Mouse (Mus musculus): Measurements from ENCODE around the gene Grin2d.
A peak's percentile ranks its signal among the peaks of the same experiment; 100 is the strongest.

Grin2d gene

DNA sequence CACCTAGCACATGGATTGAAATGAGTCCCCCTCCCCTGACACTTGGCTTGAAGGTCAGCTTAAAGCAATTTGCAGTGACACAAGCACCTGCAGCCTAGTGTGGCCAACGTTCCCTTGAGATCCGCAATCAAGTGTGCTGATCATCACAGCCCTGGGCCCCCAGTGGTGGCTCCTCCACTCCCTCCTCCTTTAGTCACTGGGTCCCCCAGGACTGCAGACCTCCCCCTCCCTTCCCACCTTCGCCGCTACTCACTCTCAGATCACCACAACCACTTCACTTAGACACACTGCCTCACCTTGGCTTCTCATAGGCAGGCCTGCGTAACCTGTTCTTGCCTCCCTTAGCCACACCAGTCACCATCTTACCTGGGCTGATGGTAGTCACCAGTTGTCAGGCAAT is 72.2 kb downstream of the Grin2d start:
- no peak for DNase-seq

DNA sequence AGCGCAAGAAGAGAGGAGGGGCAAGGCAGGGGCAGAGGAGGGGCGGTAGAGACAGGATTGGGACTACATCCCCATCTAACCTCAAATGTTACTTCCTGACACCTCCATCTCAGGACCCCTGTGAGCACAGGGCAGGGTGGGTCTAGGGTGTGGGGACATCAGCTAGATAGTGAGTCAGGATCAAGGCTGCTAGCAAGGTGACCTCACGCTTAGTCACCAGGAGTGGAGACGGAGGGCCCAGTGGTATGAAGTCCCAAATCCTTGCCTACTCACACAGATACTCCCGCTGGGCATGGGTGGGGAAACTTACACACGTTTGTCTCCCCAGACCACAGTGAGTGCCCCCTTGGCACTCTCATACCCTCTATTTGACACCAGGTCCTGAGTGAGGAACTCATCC is 75.6 kb downstream of the Grin2d start:
- no peak for DNase-seq

DNA sequence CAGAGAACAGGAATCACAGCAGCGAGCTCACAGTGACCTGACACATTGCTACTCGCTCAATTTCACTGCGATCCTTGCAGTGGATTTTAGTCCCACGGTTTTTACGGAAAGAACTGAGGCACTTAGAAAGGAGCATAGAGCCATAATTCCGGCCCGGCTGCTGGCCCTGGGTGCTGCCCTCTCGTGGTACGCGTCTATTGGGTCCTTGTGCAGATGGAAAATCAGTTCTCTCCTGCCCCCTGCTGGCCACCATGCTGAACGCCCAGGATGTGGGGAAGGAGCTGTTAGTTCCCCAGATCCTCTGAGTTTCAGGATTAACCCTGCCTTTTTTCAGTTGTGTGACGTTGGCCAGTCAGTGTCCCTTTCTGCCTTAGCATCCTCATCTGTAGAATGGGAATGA is 76.8 kb downstream of the Grin2d start:
- DNase-seq: peak; percentile 94 to 96

DNA sequence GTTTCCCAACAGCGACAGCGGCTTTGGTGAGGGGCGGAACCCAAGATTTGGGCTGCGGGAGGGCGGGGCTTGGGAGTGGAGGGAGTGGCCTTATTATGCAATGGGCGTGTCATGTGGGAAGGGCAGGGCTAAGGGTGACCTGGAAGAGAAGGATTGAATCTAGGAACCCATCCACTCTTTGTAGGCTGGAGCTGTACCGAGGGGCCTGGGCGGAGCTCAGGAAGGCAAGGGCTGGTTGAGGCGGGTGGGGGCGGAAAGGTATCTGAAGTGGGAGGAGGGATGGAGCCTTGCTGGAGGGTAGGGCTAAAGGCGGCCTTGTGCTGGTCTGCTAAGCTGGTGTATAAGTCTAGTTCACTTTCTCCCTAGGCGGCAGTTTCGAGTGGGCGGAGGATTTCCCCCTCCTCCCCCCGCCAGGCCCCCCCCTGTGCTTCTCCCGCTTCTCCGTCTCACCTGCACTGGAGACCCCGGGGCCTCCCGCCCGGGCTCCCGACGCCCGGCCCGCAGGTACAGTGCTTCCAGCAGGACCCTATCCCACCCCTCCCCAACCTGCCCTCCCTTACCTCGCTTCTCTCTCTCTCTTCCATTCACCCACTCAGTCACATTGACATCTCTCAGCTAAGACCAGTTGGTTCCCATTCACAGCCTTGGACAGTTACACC is 77.5 kb downstream of the Grin2d start:
- no peak for DNase-seq

DNA sequence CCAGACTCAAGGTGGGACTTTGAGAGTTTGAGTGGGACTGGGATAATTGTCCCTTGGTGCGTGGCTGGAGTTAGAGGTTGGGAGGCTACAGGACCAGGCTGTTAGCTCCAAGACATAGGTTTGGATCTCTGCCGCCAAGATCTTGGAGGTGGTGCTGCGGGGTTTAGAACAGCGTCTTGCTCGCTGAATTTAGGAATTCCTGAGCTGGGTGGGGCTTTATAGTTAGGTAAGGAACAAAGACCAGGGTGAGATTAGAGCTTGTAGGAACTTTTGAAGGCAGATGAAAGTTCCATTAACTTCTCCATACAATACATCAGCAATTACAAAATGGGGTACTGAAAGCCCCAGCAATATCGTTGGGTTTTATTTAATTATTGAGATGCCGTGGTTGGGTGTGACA is 78.2 kb downstream of the Grin2d start:
- DNase-seq: no peak

DNA sequence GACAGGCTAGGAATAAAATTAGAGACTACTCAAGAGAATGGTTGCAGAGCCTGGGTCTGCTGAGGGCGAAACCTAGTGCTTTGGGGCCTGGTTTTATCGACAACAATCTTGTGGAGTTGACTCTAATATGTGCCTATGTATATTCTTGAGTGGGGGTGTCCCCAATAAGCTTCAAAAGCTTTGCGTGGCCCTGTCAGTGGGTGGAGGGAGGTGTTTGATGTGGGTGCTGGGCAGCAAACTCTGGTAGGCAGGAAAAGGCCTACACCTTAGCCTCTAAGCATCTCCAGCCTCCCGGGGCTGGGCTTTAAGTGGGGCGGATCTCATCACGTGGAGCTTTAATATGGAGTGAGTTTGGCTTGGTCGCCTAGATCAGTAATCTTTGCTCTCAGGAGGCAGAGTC is 79.2 kb downstream of the Grin2d start:
- no peak for DNase-seq

DNA sequence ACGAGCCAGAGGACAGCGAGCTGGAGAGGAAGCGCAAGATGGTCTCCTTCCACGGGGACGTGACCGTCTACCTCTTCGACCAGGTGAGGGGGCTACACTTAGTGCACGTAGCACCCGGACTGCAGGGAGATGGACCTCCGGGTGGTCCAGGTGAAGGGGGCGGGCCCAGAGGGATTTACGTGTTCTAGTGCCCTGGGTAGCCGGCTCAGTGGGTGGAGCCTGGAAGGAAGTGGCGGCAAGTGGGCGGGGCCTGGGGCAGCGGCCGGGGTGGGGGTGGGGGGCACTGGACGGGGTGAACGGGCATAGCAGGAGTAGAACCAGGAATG is 79.7 kb downstream of the Grin2d start:
- DNase-seq: peak; percentile 28 to 42

DNA sequence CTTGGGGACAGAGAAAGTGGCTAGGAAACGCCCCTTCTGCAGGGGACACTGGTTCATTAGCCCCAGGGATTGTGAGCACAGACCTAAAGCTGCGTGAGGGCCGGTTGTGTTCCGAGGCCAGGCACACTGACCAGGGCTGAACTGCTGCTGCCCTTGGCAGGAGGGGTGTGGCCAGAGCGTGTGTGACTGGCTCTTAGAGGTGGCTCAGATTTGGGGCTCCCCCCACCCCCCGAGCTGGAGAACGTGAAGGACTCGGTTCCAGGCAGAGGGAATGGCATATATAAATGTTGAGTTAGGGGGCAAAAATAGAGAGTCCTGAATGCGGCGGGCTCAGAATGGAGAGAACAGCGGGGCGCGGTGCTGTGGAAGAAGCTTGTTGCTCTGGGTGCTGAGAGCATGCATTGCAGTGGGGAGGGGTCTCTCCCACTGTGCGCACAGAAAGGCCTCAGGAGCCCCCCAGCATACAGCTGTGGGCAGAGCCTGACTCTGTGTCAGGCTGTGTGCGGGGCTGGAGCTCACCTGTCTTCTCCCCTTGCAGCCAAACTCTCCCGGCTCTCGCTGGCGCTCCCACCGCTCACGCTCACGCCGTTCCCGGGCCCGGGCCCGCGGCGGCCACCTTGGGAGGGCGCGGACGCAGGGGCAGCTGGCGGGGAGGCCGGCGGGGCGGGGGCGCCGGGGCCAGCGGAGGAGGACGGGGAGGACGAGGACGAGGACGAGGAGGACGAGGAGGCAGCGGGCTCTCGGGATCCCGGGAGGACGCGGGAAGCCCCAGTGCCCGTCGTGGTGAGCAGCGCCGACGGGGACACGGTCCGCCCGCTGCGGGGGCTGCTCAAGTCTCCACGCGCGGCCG is 80.3 kb downstream of the Grin2d start:
- DNase-seq: no peak

DNA sequence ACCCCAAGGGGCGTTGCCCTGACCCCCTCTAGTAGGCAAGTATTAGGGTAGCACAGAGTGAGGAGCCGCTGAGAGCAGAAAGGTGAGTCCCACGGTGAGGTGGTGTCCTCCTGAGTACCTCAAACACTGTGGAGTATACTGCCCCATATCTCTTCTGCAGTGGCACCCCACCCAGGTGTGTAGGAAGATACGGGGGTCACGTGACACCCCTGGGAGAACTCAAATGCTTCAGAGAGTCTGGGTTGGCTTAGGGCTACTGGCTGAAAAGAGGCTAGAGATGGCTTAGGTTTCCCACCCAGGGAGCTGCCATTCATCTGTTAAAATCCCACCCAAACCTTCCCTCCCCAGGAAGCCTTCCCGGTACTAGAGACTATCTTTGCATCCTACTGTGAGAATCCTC is 81.2 kb downstream of the Grin2d start:
- no peak for DNase-seq

DNA sequence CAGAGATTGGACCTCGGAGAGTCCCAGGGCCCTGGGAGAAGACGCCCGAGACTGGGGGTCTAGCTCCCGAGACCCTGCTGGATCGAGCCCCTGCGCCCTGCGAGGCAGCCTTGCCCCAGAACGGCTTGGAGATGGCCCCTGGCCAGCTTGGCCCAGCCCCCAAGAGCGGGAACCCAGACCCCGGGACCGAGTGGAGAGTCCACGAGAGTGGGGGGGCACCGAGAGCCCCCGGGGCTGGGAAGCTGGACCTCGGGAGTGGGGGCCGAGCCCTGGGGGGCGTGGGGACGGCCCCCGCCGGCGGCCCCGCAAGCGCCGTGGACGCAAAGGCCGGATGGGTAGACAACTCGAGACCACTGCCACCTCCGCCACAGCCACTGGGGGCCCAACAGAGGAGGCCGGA is 83.2 kb downstream of the Grin2d start:
- no peak for DNase-seq

DNA sequence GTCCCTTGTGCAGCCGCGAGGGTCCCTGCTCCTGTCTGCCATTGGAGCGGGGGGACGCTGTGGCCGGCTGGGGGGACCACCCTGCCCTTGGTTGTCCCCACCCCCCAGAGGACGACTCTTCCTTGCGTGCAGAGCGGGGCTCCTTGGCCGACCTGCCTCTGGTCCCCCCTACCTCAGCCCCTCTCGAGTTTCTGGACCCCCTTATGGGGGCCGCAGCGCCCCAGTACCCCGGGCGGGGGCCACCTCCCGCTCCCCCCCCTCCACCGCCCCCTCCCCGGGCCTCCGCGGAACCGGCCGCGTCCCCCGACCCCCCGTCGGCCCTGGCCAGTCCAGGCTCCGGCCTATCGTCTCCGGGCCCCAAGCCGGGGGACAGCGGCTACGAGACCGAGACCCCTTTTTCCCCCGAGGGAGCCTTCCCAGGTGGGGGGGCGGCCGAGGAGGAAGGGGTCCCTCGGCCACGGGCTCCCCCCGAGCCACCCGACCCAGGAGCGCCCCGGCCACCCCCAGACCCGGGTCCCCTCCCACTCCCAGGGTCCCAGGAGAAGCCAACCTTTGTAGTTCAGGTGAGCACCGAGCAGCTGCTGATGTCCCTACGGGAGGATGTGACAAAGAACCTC is 84.1 kb downstream of the Grin2d start:
- no peak for DNase-seq

DNA sequence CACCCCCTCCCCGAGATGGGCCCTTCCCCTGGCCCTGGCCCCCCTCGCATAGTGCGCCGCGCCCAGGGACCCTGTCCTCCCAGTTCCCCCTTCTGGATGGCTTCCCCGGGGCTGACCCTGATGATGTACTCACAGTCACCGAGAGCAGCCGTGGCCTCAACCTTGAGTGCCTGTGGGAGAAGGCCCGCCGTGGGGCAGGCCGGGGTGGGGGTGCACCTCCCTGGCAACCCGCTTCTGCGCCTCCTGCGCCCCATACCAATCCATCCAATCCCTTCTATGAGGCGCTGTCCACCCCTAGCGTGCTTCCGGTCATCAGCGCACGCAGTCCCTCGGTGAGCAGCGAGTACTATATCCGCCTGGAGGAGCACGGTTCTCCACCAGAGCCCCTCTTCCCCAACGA is 84.9 kb downstream of the Grin2d start:
- DNase-seq: no peak

DNA sequence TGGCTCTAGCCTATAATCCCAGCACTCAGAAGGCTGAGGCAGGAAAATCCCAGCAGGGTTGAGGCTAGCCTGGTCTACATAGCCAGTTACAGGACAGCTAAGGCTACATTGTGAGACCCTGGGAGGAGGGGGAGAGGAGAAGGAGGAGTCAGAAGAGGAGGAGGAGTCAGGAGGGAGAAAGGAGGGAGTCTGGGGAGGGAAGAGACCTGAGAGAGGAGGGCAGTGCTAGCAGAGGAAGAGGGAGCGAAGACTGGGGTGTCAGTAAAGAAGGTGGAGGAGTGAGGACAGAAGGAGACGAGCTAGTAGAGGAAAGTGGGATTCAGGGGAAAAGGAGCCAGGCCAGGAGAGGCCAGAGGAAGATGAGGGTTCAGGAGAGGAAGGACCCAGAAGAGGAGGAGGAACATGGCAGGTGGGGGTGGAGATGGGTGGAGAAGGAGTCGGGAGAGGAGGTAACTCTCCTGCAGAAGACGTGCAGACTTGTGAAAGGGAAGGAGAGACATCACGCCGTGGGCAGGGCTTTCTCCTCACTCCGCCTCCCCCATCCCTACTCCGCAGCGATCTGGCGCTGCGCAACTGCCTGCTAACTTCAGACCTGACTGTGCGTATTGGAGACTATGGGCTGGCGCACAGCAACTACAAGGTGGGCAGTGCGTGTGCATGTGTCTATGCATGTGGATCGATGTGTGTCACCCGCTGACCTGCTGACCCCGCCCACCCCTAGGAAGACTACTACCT is 86.3 kb downstream of the Grin2d start:
- DNase-seq: no peak

DNA sequence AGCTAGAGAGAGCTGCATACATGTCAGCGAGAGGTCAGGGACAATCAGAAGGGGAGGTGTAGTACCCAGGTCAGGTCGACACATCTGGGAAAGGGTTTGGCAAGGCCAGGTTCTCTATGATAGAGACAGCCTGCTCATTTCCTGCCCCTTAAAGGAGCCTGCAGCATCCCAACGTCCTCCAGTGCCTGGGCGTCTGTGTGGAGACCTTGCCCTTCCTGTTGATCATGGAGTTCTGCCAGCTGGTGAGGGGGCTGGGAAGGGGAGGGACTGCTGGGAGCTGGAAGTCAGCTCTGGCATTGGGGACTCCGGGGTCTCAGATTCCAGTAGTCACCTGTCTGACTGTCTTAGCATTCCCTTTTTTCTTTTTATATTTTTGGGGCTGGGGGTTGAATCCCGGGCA is 87.5 kb downstream of the Grin2d start:
- DNase-seq: no peak

DNA sequence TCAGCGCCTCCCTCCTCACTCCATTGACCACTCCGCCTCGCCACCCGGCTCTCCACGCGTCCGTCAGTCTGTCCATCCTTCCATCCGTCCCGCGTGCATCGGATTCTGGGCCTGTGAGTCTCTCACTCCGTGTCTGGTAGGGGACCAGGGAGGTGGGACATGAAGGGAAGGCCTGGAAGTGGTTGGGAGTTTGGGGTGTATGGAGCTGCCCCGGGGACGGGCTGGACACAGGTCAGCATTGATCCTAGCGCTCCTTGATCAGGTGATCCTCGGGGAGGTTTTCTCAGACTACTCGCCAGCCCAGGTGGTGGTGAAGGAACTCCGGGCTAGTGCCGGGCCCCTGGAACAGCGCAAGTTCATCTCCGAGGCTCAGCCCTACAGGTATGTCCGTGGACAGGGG is 90.5 kb downstream of the Grin2d start:
- DNase-seq: no peak

DNA sequence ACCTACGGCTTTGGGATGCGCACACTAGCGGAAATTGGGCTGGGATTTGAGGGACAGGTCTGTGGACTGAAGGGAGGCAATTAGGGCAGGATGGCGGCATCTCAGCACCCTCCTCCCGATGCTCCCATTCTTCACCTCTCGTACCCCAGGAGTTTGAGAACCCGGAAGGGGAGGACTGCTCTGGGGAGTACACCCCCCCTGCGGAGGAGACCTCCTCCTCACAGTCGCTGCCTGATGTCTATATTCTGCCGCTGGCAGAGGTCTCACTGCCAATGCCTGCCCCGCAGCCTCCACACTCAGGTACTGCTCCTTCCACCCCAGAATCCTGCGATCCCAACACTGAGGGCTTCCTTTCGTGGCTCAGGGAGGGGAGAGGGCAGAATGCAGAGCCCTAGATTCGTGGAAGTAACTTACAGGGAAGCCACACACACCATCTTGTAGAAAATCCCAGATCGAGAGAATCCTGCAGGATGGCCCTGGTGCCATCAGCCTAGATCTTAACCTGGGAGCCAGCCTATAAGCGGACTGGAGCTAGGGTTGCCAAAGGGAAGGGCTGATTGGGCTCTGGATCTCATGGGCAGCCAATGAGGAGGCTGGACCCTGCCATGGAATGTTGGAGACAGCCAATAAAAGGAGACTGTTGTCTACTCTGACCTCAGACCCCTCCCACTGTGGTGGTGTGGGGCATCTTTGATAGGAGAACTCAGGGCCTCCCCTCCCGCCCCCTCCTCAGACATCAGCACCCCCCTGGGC is 91.3 kb downstream of the Grin2d start:
- DNase-seq: peak; percentile 63 to 71

DNA sequence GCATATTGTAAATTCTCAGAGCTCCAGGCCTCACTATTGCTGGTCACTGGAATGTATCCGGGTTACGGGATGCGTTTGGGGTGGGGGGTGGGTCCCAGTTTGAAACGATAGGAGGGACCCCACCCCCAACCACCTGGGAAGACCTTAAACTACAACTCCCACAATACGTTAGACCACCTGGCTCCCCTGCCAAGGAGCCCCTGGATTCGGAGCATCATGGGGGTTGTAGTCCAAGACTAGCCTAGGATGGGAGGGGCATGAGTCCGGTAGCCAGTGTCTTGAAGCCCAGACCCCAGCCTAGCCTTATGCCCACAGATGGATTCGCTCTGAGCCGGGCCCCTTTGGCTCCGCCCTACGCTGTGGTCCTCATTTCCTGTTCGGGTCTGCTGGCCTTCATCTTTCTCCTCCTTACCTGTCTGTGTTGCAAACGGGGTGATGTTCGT is 92.0 kb downstream of the Grin2d start:
- DNase-seq: peak; percentile 70 to 72

DNA sequence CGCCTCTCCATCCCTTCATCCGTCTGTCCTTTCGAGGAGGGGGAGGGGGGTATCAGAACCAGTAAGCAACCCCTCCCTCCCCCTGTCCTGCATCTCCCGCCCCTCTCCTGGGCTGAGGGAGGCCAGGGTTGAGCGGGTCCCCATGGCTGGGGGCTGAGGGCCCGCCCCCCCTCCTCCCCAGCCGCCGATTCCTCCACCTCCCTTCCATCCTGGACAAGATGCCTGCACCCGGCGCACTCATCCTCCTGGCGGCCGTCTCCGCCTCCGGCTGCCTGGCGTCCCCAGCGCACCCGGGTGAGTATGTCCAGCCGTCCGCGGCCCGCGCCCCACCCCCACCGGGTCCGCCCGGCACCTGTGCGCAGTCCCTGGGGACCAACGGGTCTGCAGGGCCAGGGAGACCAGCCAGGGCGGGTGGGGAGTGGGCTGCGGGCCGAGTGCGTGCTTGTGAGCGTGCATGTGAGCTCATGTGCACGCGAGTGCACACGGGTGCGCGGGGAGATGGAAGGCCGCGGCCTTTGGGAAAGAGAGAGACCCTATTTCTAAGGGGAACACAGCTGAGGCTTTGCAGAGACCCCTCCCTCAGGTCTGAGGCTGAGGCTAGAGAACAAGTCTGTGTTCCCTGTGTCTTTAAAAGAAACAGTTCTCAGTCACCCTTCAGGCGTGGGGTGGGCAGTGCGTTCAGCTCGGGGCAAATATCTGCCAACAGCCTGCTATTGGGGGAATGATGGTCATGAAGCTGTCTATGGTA is 92.6 kb downstream of the Grin2d start:
- peak; percentile 57 to 67 for DNase-seq

DNA sequence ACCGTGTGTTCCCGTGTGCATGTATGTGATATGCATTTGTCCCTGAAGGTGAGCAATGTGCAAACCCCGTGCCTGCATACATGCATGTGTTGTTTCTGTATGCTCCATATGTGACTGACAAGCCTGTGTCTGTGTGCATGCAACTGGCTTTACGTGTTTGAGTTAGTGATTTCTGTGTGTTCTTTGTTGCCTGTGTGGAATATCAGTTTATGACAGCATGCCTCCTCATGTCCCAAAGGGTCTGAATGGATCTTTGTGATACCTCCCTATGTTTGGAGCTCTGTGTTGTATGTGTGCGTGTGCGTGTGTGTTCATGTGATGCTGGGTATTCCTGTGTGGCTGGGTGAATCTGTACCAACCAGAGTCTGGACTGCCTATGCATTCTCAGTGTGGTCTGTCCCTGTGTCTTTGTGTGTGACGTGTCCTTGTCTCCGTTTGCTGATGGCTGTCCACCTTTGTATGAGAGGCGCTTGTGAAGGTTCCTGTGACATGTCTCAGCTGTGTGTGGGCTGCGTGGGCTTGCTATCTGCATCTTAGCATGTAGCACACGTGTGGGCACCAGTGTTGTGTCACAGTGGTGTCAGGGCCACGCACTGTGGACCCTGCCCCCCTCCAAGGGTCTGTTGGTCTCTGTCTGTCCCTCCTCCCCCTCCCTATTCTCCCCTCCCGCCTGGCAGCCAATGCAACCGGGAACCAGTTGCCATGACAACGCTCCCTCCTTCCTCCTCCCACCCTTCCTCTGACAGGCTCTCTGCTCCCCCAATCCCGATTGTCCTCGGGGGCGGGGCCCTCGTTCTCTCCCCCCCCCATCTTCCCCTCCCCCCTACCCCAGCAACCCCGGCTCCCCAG is 93.4 kb downstream of the Grin2d start, which contains the start of gene Sult2b1:
Gene Sult2b1, minus strand, starts transcription at position 146 of the 849 bp plus-strand sequence.
- peak; percentile 89 to 90 for DNase-seq

DNA sequence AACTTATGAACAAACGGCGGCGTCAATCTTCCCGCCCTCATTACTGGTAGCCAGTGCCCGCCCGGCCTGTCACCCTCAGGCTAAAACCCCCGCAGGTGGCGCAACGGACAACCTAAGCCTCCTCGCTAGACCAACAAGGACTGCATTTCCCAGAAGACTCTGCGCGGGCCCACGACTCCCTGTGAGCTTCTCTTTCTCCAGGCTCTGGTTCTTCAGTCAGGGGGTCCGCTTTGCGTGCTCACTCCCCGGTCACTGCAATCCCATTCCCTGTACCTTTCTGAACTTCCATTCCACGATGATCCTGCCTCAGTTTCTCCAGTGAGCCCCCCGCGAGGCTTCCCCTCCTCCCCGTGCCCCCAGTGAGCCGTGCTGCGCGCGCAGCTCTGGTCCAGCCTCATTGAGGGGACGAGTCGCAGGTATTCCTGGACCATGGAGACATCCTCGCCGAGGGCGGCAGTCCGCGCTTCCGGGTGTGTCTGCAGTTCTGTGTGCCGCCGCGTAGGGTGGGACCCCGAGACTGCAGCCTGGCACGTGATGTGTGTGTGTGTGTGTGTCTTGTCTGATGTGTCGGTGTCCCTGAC is 94.6 kb downstream of the Grin2d start, which contains the start of gene Lmtk3:
Gene Lmtk3, plus strand, starts transcription at position 228 of the 581 bp plus-strand sequence.
- peak; percentile 87 to 90 for DNase-seq

All from cerebellum, postnatal 36 days (tissue).